Mouse (Mus musculus) megakaryocyte, adult 5-6 weeks (primary cell): ENCODE data around the gene Unc93b1. TPM values are rescaled to one million over a fixed set of nuclear protein-coding genes. Genes with fewer than 3 reads are reported as not detected.

Experiments
- ATAC-seq: 2 replicates; pipeline ENCODE4 v1.8.0; 2016; ENCODE audit warnings: mild to moderate bottlenecking, inconsistent platforms; ENCODE audit not compliant: poor library complexity, severe bottlenecking
- total RNA-seq, 2 experiments: library from RNA; stranded (forward) in 1 of 2; stranded (reverse) in 1 of 2; fragments of 153-499, 151-499 nt in 1 of 2; fragments of 221-1000, 200-1000 nt in 1 of 2; gene quantifications; 2 replicates each; pipeline versions ENCODE4 v1.2.3 to v1.2.4; 2015 to 2017

The Unc93b1 gene
- total RNA-seq (2015), result 242 and 258 TPM in 2 replicates
- total RNA-seq (2017), result 447 and 483 TPM in 2 replicates

- ATAC-seq, result peak; percentile 83
These were observed at the start of gene Unc93b1 for GRCm38 (mm10) chr19:3935032-3935895. TSS of gene Unc93b1 (plus strand) at chr19:3935186.

GRCm38 (mm10) chr19:3889096-3889495 is 45.9 kb upstream of the Unc93b1 start:
- no peak for ATAC-seq

- no peak; the same call in 1 of the 2 replicates for ATAC-seq
These were observed 44.8 kb upstream of the Unc93b1 start for GRCm38 (mm10) chr19:3890181-3890580.

GRCm38 (mm10) chr19:3893545-3894116 is 41.4 kb upstream of the Unc93b1 start:
- no peak for ATAC-seq

- ATAC-seq, result no peak
These were observed 40.7 kb upstream of the Unc93b1 start for GRCm38 (mm10) chr19:3894294-3894693.

- no peak for ATAC-seq
These were observed 39.8 kb upstream of the Unc93b1 start for GRCm38 (mm10) chr19:3895171-3895631.

GRCm38 (mm10) chr19:3896208-3896607 is 38.8 kb upstream of the Unc93b1 start:
- ATAC-seq, result no peak

- ATAC-seq, result no peak
These were observed 37.4 kb upstream of the Unc93b1 start for GRCm38 (mm10) chr19:3897557-3897956.

- peak; percentile 56; the same call in 1 of the 2 replicates for ATAC-seq
These were observed 36.0 kb upstream of the Unc93b1 start for GRCm38 (mm10) chr19:3898952-3899351.

- ATAC-seq, result no peak
These were observed 35.4 kb upstream of the Unc93b1 start for GRCm38 (mm10) chr19:3899618-3900017.

GRCm38 (mm10) chr19:3902966-3903365 is 32.0 kb upstream of the Unc93b1 start:
- ATAC-seq, result no peak

GRCm38 (mm10) chr19:3903648-3904362 is 31.2 kb upstream of the Unc93b1 start:
- ATAC-seq, result no peak

- ATAC-seq, result no peak
These were observed 30.7 kb upstream of the Unc93b1 start for GRCm38 (mm10) chr19:3904363-3904675.

GRCm38 (mm10) chr19:3905261-3905969 is 29.6 kb upstream of the Unc93b1 start:
- ATAC-seq, result peak; percentile 60

- peak; percentile 8; the same call in 1 of the 2 replicates for ATAC-seq
These were observed 28.7 kb upstream of the Unc93b1 start for GRCm38 (mm10) chr19:3906326-3906725.

- peak; percentile 78 for ATAC-seq
These were observed 27.9 kb upstream of the Unc93b1 start, which contains the start of gene Tcirg1 for GRCm38 (mm10) chr19:3906795-3907786. TSS of gene Tcirg1 (minus strand) at chr19:3907133.

- ATAC-seq, result no peak
These were observed 26.9 kb upstream of the Unc93b1 start for GRCm38 (mm10) chr19:3907876-3908660.

- no peak for ATAC-seq
These were observed 24.8 kb upstream of the Unc93b1 start for GRCm38 (mm10) chr19:3910206-3910605.
